Mouse (Mus musculus) embryonic fibroblast, embryonic 13.5 days (primary cell): ENCODE measurements around the gene Rtraf.

Experiments used
- CTCF ChIP-seq: IDR thresholded peaks from 2 replicates; pipeline ENCODE4 v1.5.1; 2011; ENCODE audit warnings: mild to moderate bottlenecking, control low read depth, low read length, moderate library complexity, borderline replicate concordance; ENCODE audit not compliant: insufficient read depth
- POLR2A ChIP-seq: IDR thresholded peaks from 2 replicates; pipeline ENCODE4 v1.6.1; 2011; ENCODE audit warnings: low read depth, mild to moderate bottlenecking, control low read depth, low read length, moderate library complexity

DNA sequence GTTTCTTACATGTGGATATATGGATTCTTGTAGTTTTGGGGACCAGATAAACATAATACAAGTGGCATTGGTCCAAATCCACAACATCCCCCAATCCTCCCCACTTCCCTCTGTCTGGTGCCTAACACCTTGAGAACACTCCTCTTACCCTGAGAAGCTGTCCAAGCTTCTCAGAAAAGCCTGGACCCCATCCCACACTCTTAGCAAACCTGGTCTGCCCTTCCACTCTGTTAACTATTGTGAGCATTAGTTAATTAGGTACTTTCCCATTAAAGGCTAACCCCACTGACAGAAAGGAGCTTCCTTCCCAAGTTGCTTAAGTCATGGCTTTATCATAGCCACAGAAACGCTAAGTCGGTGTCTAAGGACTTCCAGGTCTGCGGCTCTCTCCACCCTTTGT lies 12.7 kb upstream of the Rtraf start:
- TF ChIP-seq CTCF (no peak), POLR2A (no peak)
